Mouse (Mus musculus): Measurements from ENCODE around the gene Zhx3.

DNA sequence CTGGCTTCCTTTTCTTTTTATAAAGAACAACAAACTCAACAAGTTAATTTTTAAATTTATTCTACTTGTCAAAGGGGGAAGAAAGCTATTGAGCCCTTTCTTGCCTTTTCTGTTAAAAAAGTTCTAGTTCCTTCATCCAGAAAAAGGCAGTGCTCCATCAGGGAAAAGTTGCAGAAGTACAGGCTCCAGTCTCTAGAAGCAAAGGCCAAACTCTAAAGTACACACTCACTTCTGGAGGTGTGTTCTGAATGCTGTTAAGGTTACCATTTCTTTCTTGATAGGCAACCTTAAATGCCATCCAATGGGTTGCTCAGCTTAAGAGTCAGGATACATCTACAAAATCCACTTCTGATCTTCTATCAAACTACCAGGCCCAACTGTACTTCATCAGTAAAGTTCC, 83.1 kb downstream of the Zhx3 start:
- TF ChIP-seq TAL1 (IDR thresholded peaks at IDR 0.05; ENCODE audit: low read length) (no peak), GATA1 (IDR thresholded peaks at IDR 0.05; ENCODE audit: low read length) (no peak)
